Comparison of ENCODE assay signal across 7 mouse cellular contexts in genomic region chr9:14752001-14752522, GRCm38 (mm10). TPM values are rescaled to one million over a fixed set of nuclear protein-coding genes. Genes with fewer than 3 reads are reported as not detected.
A peak's percentile ranks its signal among the peaks of the same experiment; 100 is the strongest.
DNase-seq lines count a peak whose midpoint lies in the region; ATAC-seq lines count a peak whose summit lies in the region.

Gene Fut4, minus strand, starts transcription at chr9:14752393.

- WGBS in embryonic facial prominence, embryonic 11.5 days = 0% methylated on average over 27 of the region's 28 CpGs
- WGBS in heart, embryonic 11.5 days (ENCODE audit: insufficient replicate concordance) = under 1% methylated on average over 28 of the region's 28 CpGs
- under 1% methylated on average over 22 of the region's 28 CpGs for WGBS in kidney, embryonic 14.5 days

- H3K4me3 ChIP-seq in embryonic facial prominence, embryonic 11.5 days (ENCODE audit: low read depth, low read length) = peak within 1 kb of the TSS; percentile 57
- H3K4me3 ChIP-seq in heart, embryonic 11.5 days (ENCODE audit: low read depth, low read length) = peak within 1 kb of the TSS; percentile 56
- H3K4me3 ChIP-seq in kidney, embryonic 14.5 days (ENCODE audit: low read length) = peak within 1 kb of the TSS; percentile 52

- H3K36me3 ChIP-seq in embryonic facial prominence, embryonic 11.5 days (replicated peaks; ENCODE audit: control insufficient read depth, insufficient read depth, low read depth, low read length) = no peaks in the 10 kb centered on the region
- H3K36me3 ChIP-seq in heart, embryonic 11.5 days (ENCODE audit: control insufficient read depth, insufficient read depth, low read length) = no peaks in the 10 kb centered on the region
- H3K36me3 ChIP-seq in kidney, embryonic 14.5 days (ENCODE audit: control insufficient read depth, insufficient read depth, low read length) = no peaks in the 10 kb centered on the region

- H3K27ac ChIP-seq in embryonic facial prominence, embryonic 11.5 days (replicated peaks; ENCODE audit: low read depth, low read length) = peak within 1 kb of the TSS; percentile 20; the same call in 1 of the 2 replicates
- no peak within 1 kb of the TSS for H3K27ac ChIP-seq in heart, embryonic 11.5 days (ENCODE audit: low read depth, low read length)
- H3K27ac ChIP-seq in kidney, embryonic 14.5 days (ENCODE audit: low read depth, low read length) = no peak within 1 kb of the TSS

- peak within 1 kb of the TSS; percentile 98 for H3K4me2 ChIP-seq in embryonic facial prominence, embryonic 11.5 days (ENCODE audit: low read depth, low read length)
- H3K4me2 ChIP-seq in heart, embryonic 11.5 days = peak within 1 kb of the TSS; percentile 97
- peak within 1 kb of the TSS; percentile 92 for H3K4me2 ChIP-seq in kidney, embryonic 14.5 days (replicated peaks; ENCODE audit: low read depth, low read length)

- H3K4me1 ChIP-seq in embryonic facial prominence, embryonic 11.5 days (ENCODE audit: control insufficient read depth, insufficient read depth, low read length) = peaks cover 3% of the 10 kb centered on the region; the same call in 1 of the 2 replicates
- H3K4me1 ChIP-seq in heart, embryonic 11.5 days (ENCODE audit: control insufficient read depth, insufficient read depth, low read length) = peaks cover 9% of the 10 kb centered on the region; the same call in 1 of the 2 replicates
- H3K4me1 ChIP-seq in kidney, embryonic 14.5 days (ENCODE audit: control insufficient read depth, insufficient read depth, low read length) = peaks cover 7% of the 10 kb centered on the region; the same call in 1 of the 2 replicates

- no peaks in the 10 kb centered on the region; the same call in 1 of the 2 replicates for H3K27me3 ChIP-seq in embryonic facial prominence, embryonic 11.5 days (ENCODE audit: control insufficient read depth, insufficient read depth, low read length)
- peaks cover 9% of the 10 kb centered on the region for H3K27me3 ChIP-seq in heart, embryonic 11.5 days (ENCODE audit: control insufficient read depth, insufficient read depth, low read length)
- H3K27me3 ChIP-seq in kidney, embryonic 14.5 days (ENCODE audit: control insufficient read depth, insufficient read depth, low read length) = peaks cover 8% of the 10 kb centered on the region

- DNase-seq in adrenal gland, adult 8-10 months = peak; percentile 30
- DNase-seq in embryonic facial prominence, embryonic 11.5 days (ENCODE audit: low spot score) = peak; percentile 68
- DNase-seq in lung, postnatal 14 days = peak; percentile 74
- DNase-seq in ovary, postnatal 36 days (ENCODE audit: low spot score) = peak; percentile 65

- peak; percentile 80 for ATAC-seq in embryonic facial prominence, embryonic 11.5 days (replicated peaks; ENCODE audit: insufficient number of reproducible peaks, low FRiP score, low TSS enrichment, low read depth)
- ATAC-seq in heart, embryonic 11.5 days (replicated peaks; ENCODE audit: insufficient number of reproducible peaks, low FRiP score, low TSS enrichment) = peak; percentile 75
- ATAC-seq in kidney, embryonic 14.5 days (ENCODE audit: low FRiP score, low TSS enrichment) = peak; percentile 89
- ATAC-seq in erythroid progenitor cell, adult 5-6 weeks (replicated peaks; ENCODE audit: low FRiP score, poor library complexity, severe bottlenecking) = no peak

- no peaks in the 10 kb centered on the region for H3K9me3 ChIP-seq in embryonic facial prominence, embryonic 11.5 days (replicated peaks; ENCODE audit: control insufficient read depth, low read length)
- no peaks in the 10 kb centered on the region for H3K9me3 ChIP-seq in heart, embryonic 11.5 days (replicated peaks; ENCODE audit: control insufficient read depth, low read length)
- no peaks in the 10 kb centered on the region for H3K9me3 ChIP-seq in kidney, embryonic 14.5 days (ENCODE audit: control insufficient read depth, low read length)

- peak within 1 kb of the TSS; percentile 72 for H3K9ac ChIP-seq in embryonic facial prominence, embryonic 11.5 days (replicated peaks; ENCODE audit: low read length)
- peak within 1 kb of the TSS; percentile 66 for H3K9ac ChIP-seq in heart, embryonic 11.5 days (ENCODE audit: low read depth, low read length)
- peak within 1 kb of the TSS; percentile 73 for H3K9ac ChIP-seq in kidney, embryonic 14.5 days (ENCODE audit: low read depth, low read length)

RNA-seq across cellular contexts. Expression of gene Fut4, which starts in this region (rescaled TPM):
- 1 to 10 TPM; 1.2 to 2.6 (median 1.7) TPM for total RNA-seq in adrenal gland, adult 8-10 months (2022)
- 4.3 and 5.0 TPM in 2 replicates for polyA plus RNA-seq in embryonic facial prominence, embryonic 11.5 days (2014; fragmentation: Nextera tagmentation; extraction: Ambion mirVana)
- polyA plus RNA-seq in heart, embryonic 11.5 days (2014; fragmentation: Nextera tagmentation; extraction: Ambion mirVana) = 1.4 TPM in 2 replicates
- 1.5 and 3.5 TPM in 2 replicates for polyA plus RNA-seq in kidney, embryonic 14.5 days (2014; fragmentation: Nextera tagmentation; extraction: Ambion mirVana)
- total RNA-seq in erythroid progenitor cell, adult 5-6 weeks (2015; ENCODE audit: low replicate concordance) = 2.9 TPM in 1 of 2 replicates, not detected in the other
- total RNA-seq in erythroid progenitor cell, adult 5-6 weeks (2017; ENCODE audit: low replicate concordance) = 0.90 and 3.2 TPM in 2 replicates
